Mouse (Mus musculus) small intestine, adult 2 months (tissue): Measurements from ENCODE around the gene Frrs1l. TPM values are rescaled to one million over a fixed set of nuclear protein-coding genes. Genes with fewer than 3 reads are reported as not detected.

Experiments used
- H3K27ac ChIP-seq: fragments of 200-500 bp; 2 replicates; pipeline ENCODE4 v1.5.1; 2012; ENCODE audit warnings: low read depth, low read length, control low read depth, inconsistent platforms; ENCODE audit not compliant: insufficient read depth
- H3K27me3 ChIP-seq: fragments of 200-500 bp; 2 replicates; pipeline ENCODE4 v1.6.1; 2012; ENCODE audit warnings: mild to moderate bottlenecking, moderate library complexity, low read length, inconsistent platforms; ENCODE audit not compliant: control insufficient read depth, insufficient read depth
- H3K36me3 ChIP-seq: fragments of 200-500 bp; 2 replicates; pipeline ENCODE4 v1.6.1; 2012; ENCODE audit warnings: mild to moderate bottlenecking, low read length, control low read depth, inconsistent platforms; ENCODE audit not compliant: control insufficient read depth, insufficient read depth
- H3K4me1 ChIP-seq: fragments of 200-500 bp; 2 replicates; pipeline ENCODE4 v1.6.1; 2012; ENCODE audit warnings: low read length, inconsistent platforms, mixed read lengths; ENCODE audit not compliant: control insufficient read depth, insufficient read depth, insufficient read length
- H3K4me3 ChIP-seq: fragments of 200-500 bp; 2 replicates; pipeline ENCODE4 v1.5.1; 2012; ENCODE audit warnings: low read depth, mild to moderate bottlenecking, control low read depth, inconsistent platforms, low read length, moderate library complexity
- CTCF ChIP-seq: fragments of 200-500 bp; IDR thresholded peaks from 2 replicates; pipeline ENCODE4 v1.5.1; 2012; ENCODE audit warnings: low read depth, mild to moderate bottlenecking, control low read depth, inconsistent platforms, low read length, moderate library complexity, mixed read lengths; ENCODE audit not compliant: insufficient replicate concordance, insufficient read length; ENCODE audit errors: extremely low read depth
- POLR2A ChIP-seq: fragments of 200-500 bp; IDR thresholded peaks from 2 replicates; pipeline ENCODE4 v1.6.1; 2012; ENCODE audit warnings: low read depth, mild to moderate bottlenecking, control low read depth, inconsistent platforms, low read length, moderate library complexity
- WGBS: fragments of 180-500 bp; shearing (Covaris S2); methylation state at CpG from one replicate; pipeline ENCODE4 v1.1.7; 2018; 5-methylcytosine and 5-hydroxymethylcytosine counted together
- polyA plus RNA-seq: library from polyadenylated mRNA; depleted of rRNA; stranded (reverse); fragments of >200 nt; gene quantifications from 2 replicates; pipeline ENCODE4 v1.2.3, GENCODE M21; 2012

Gene Frrs1l
- polyA plus RNA-seq, 1 experiment = 0.01 TPM

GRCm38 (mm10) chr4:56933154-56933553 is 57.0 kb downstream of the Frrs1l start:
- Histone ChIP-seq H3K4me1 (peaks cover 3% of the 10 kb centered on the region), H3K27ac (no peak overlapping the region), H3K27me3 (no peaks in the 10 kb centered on the region), H3K36me3 (peaks cover 22% of the 10 kb centered on the region), H3K4me3 (no peak overlapping the region)
- WGBS = 86% methylated on average over 4 of the region's 4 CpGs
- TF ChIP-seq CTCF (no peak), POLR2A (no peak)

DNA sequence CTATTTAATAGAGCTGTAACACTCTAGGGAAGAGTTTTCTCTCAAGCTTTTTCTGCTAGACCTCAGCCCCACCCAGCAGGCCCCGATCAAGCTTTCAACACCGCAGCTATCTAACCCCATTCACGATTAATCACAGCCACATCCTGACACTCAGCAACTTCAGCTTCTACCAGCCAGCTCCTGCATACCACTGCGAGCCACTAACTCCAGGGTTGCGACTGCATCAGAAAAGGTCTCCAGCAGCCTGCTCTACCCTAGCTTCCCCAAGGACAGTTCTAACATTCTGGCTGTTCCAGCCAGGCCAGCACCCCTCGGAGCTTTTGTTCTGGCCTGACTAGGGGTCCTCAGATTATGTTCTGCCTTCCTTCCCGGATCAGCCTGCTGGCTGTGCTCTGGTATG is 58.1 kb downstream of the Frrs1l start:
- H3K36me3 ChIP-seq = peaks cover 22% of the 10 kb centered on the region
- no peak overlapping the region for H3K27ac ChIP-seq
- TF ChIP-seq POLR2A (no peak), CTCF (no peak)
- H3K27me3 ChIP-seq = no peaks in the 10 kb centered on the region
- WGBS = 79% methylated on average over 7 of the region's 7 CpGs
- no peak overlapping the region for H3K4me3 ChIP-seq
- peaks cover under 1% of the 10 kb centered on the region for H3K4me1 ChIP-seq

- no peaks in the 10 kb centered on the region for H3K4me1 ChIP-seq
- H3K36me3 ChIP-seq = peaks cover 28% of the 10 kb centered on the region
- no peak for TF ChIP-seq CTCF
- no peak for TF ChIP-seq POLR2A
- no peak overlapping the region for H3K27ac ChIP-seq
- H3K4me3 ChIP-seq = no peak overlapping the region
- 66% methylated on average over 4 of the region's 4 CpGs for WGBS
- no peaks in the 10 kb centered on the region for H3K27me3 ChIP-seq
Observed at GRCm38 (mm10) chr4:56930312-56930711, 59.9 kb downstream of the Frrs1l start.

GRCm38 (mm10) chr4:56926971-56927370 is 63.2 kb downstream of the Frrs1l start:
- H3K4me3 ChIP-seq = no peak overlapping the region
- H3K36me3 ChIP-seq = peaks cover 39% of the 10 kb centered on the region
- H3K4me1 ChIP-seq = no peaks in the 10 kb centered on the region
- TF ChIP-seq CTCF (no peak), POLR2A (no peak)
- WGBS = 84% methylated on average over 4 of the region's 4 CpGs
- no peaks in the 10 kb centered on the region for H3K27me3 ChIP-seq
- H3K27ac ChIP-seq = no peak overlapping the region

GRCm38 (mm10) chr4:56922229-56922628 is 68.0 kb downstream of the Frrs1l start:
- TF ChIP-seq POLR2A (no peak), CTCF (no peak)
- H3K27ac ChIP-seq = no peak overlapping the region
- no peak overlapping the region for H3K4me3 ChIP-seq
- H3K27me3 ChIP-seq = no peaks in the 10 kb centered on the region
- peaks cover 43% of the 10 kb centered on the region for H3K36me3 ChIP-seq
- WGBS = 94% methylated on average over 11 of the region's 11 CpGs
- no peaks in the 10 kb centered on the region for H3K4me1 ChIP-seq

DNA sequence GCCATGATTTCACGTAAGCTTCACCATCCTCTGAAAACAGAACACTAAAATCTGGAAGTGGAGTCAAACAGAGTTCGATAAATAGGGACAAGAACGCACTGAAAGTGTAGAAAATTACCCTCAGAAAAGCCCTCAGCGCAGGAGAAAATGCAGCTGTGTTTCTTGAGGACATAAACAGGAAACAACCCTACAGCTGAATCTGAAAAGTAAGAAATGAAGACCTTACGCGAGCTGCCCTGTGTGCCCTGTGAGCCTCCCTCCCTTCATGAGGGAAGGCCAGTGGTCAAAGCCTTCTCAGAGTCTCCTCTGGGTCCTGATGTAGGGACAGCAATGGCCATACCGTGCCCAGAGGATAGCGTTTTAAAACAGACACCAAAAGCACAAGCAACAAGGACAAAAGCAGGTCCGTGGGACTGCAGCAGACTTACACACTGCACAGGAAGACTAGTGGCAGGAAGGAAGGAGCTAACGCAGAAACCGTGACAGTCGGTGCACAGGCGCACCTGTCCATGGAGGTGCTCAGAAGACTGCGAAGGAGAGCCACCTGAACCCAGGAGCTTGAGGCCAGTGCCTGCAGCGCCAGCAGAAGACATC is 74.4 kb downstream of the Frrs1l start:
- whole genome bisulfite sequencing = 86% methylated on average over 15 of the region's 15 CpGs
- H3K36me3 ChIP-seq = peaks cover 47% of the 10 kb centered on the region
- no peaks in the 10 kb centered on the region for H3K27me3 ChIP-seq
- no peaks in the 10 kb centered on the region; the same call in none of the 2 replicates for H3K4me1 ChIP-seq
- H3K4me3 ChIP-seq = peak overlapping the region; percentile 36; the same call in 1 of the 2 replicates
- H3K27ac ChIP-seq = peak overlapping the region; percentile 71
- no peak for TF ChIP-seq POLR2A
- TF ChIP-seq CTCF = no peak

DNA sequence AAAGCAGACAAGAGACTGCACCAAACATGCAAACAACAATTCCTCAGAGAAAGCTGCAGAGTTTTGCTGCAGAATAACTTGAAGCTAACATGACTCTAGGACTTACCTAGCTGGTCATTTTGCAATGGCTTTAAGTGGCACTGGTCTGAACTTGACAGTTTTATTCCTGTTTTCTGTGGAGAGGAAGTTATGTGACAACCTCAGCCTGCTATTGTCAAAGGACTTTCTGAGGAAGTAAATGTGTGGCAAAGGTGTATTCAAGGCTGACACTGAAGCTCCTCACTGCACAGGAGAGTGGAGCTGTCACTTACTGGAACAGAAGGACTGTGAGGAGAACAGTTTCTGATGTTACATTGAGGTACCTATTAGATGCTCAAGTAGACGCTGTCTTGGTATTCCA is 75.4 kb downstream of the Frrs1l start:
- Histone ChIP-seq H3K36me3 (peaks cover 51% of the 10 kb centered on the region), H3K4me3 (no peak overlapping the region), H3K27ac (no peak overlapping the region), H3K4me1 (no peaks in the 10 kb centered on the region; the same call in none of the 2 replicates), H3K27me3 (no peaks in the 10 kb centered on the region)
- TF ChIP-seq POLR2A (no peak), CTCF (no peak)
- WGBS = 91% methylated on average over 1 of the region's 1 CpGs

DNA sequence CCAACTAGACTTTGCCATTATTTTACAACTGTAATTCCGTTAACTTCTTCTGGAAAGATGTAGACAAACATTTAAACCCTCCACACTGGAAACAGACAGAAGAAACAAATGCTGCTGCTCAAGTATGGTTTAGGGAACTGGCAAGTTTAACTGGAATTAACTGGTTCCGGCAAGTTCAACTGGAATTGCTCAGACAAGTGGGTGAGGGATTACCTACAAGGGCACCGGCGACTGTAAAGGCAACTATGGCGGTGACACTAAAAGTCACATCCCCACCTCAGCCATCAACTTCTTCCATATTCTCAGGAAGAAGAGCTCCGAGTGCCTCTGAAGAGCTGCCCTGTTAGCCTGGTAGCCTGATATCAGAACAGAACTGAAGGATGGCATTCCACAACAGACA is 75.9 kb downstream of the Frrs1l start:
- no peak overlapping the region for H3K27ac ChIP-seq

More for the DNA sequence above, 75.9 kb downstream of the Frrs1l start:
- H3K27me3 ChIP-seq = no peaks in the 10 kb centered on the region
- no peak overlapping the region for H3K4me3 ChIP-seq
- no peak for TF ChIP-seq POLR2A
- no peak for TF ChIP-seq CTCF
- 87% methylated on average over 6 of the region's 6 CpGs for WGBS
- H3K4me1 ChIP-seq = no peaks in the 10 kb centered on the region; the same call in none of the 2 replicates
- peaks cover 53% of the 10 kb centered on the region for H3K36me3 ChIP-seq
